Mouse (Mus musculus) C2C12 (cell line): ENCODE data around the gene Bri3. TPM values are rescaled to one million over a fixed set of nuclear protein-coding genes. Genes with fewer than 3 reads are reported as not detected.
"Not testable (repeated sequence)": the region's sequence is repeated elsewhere in the genome, so short reads cannot be mapped to it uniquely, and the experiment has no call there.

Experiments
- H3K27me3 ChIP-seq: one replicate; pipeline ENCODE4 v1.6.1; 2011; ENCODE audit not compliant: control insufficient read depth, insufficient read depth, insufficient read length
- H3K36me3 ChIP-seq: one replicate; pipeline ENCODE4 v1.6.1; 2011; ENCODE audit not compliant: control insufficient read depth, insufficient read depth
- H3K4me3 ChIP-seq: one replicate; pipeline ENCODE4 v1.5.1; 2011; ENCODE audit warnings: mild to moderate bottlenecking, control low read depth; ENCODE audit not compliant: poor library complexity, insufficient read depth, severe bottlenecking
- H3K79me2 ChIP-seq: one replicate; pipeline ENCODE4 v1.6.1; 2011; ENCODE audit not compliant: control insufficient read depth, insufficient read depth
- H3K79me3 ChIP-seq: one replicate; pipeline ENCODE4 v1.6.1; 2011; ENCODE audit warnings: low read depth, control low read depth
- H3ac ChIP-seq: one replicate; pipeline ENCODE3; 2011; ENCODE audit warnings: low read depth; ENCODE audit not compliant: control insufficient read depth, insufficient read length
- CEBPB ChIP-seq: IDR thresholded peaks from one replicate; pipeline ENCODE4 v1.6.1; 2011; ENCODE audit warnings: low read depth, mild to moderate bottlenecking, control low read depth, moderate library complexity
- CTCF ChIP-seq: IDR thresholded peaks from one replicate; pipeline ENCODE4 v1.5.1; 2011; ENCODE audit not compliant: control insufficient read depth, insufficient read depth, insufficient read length
- FOSL1 ChIP-seq: IDR thresholded peaks from one replicate; pipeline ENCODE4 v1.8.0; 2011; ENCODE audit warnings: mild to moderate bottlenecking, low read length; ENCODE audit not compliant: poor library complexity, insufficient read depth, severe bottlenecking
- MAX ChIP-seq: IDR thresholded peaks from one replicate; pipeline ENCODE4 v1.6.1; 2011; ENCODE audit warnings: mild to moderate bottlenecking, control low read depth
- MYOD1 ChIP-seq: IDR thresholded peaks from one replicate; pipeline ENCODE4 v1.6.1; 2011; ENCODE audit warnings: low read depth; ENCODE audit not compliant: control insufficient read depth, insufficient read length
- MYOG ChIP-seq: IDR thresholded peaks from one replicate; pipeline ENCODE4 v1.6.1; 2011; ENCODE audit not compliant: control insufficient read depth, insufficient read length; ENCODE audit errors: extremely low read depth
- USF1 ChIP-seq: IDR thresholded peaks from one replicate; pipeline ENCODE4 v1.6.1; 2011; ENCODE audit warnings: low read depth, mild to moderate bottlenecking, control low read depth, moderate library complexity
- polyA plus RNA-seq: library from polyadenylated mRNA; unstranded; fragments of >200 nt; fragmentation: generic; extraction: Trizol; gene quantifications from one replicate; pipeline ENCODE4 v1.2.1, GENCODE M21; 2012; ENCODE audit warnings: missing spikeins

Gene Bri3
- polyA plus RNA-seq, 1 experiment: 121 TPM

GRCm38 (mm10) chr5:144364680-144365357 is 120.6 kb downstream of the Bri3 start:
- no peak for TF ChIP-seq MYOD1
- no peak for TF ChIP-seq FOSL1
- no peak for TF ChIP-seq MAX
- TF ChIP-seq USF1: no peak
- no peak for TF ChIP-seq MYOG
- no peaks in the 10 kb centered on the region for H3K79me3 ChIP-seq
- no peak overlapping the region for H3K4me3 ChIP-seq
- no peak overlapping the region for H3ac ChIP-seq
- H3K79me2 ChIP-seq: no peaks in the 10 kb centered on the region
- no peaks in the 10 kb centered on the region for H3K27me3 ChIP-seq
- H3K36me3 ChIP-seq: no peaks in the 10 kb centered on the region

GRCm38 (mm10) chr5:144366551-144366950 is 122.3 kb downstream of the Bri3 start:
- H3K27me3 ChIP-seq, H3K36me3 ChIP-seq, H3K4me3 ChIP-seq, H3K79me2 ChIP-seq, H3ac ChIP-seq, H3K79me3 ChIP-seq: not testable (repeated sequence)

- Histone ChIP-seq H3K27me3 (no peaks in the 10 kb centered on the region), H3K79me3 (no peaks in the 10 kb centered on the region), H3K36me3 (no peaks in the 10 kb centered on the region), H3ac (no peak overlapping the region), H3K4me3 (no peak overlapping the region), H3K79me2 (no peaks in the 10 kb centered on the region)
- TF ChIP-seq USF1 (no peak), MYOD1 (no peak), CTCF (no peak), MAX (no peak), CEBPB (no peak), MYOG (no peak), FOSL1 (no peak)
Observed at GRCm38 (mm10) chr5:144368661-144369205, 124.5 kb downstream of the Bri3 start.

- H3ac ChIP-seq: peak overlapping the region; percentile 8
- TF ChIP-seq MYOD1 (peak; percentile 99), CTCF (no peak)
- no peak overlapping the region for H3K4me3 ChIP-seq
- no peaks in the 10 kb centered on the region for H3K79me2 ChIP-seq
- H3K36me3 ChIP-seq: no peaks in the 10 kb centered on the region
- no peaks in the 10 kb centered on the region for H3K79me3 ChIP-seq
- no peaks in the 10 kb centered on the region for H3K27me3 ChIP-seq
Observed at GRCm38 (mm10) chr5:144370986-144371385, 126.7 kb downstream of the Bri3 start.

- no peak overlapping the region for H3ac ChIP-seq
- no peaks in the 10 kb centered on the region for H3K79me3 ChIP-seq
- H3K36me3 ChIP-seq: no peaks in the 10 kb centered on the region
- H3K79me2 ChIP-seq: no peaks in the 10 kb centered on the region
- no peak overlapping the region for H3K4me3 ChIP-seq
- no peak for TF ChIP-seq CTCF
- TF ChIP-seq MYOD1: peak; percentile 84
- peak; percentile 46 for TF ChIP-seq FOSL1
- TF ChIP-seq USF1: peak; percentile 44
- H3K27me3 ChIP-seq: no peaks in the 10 kb centered on the region
Observed at GRCm38 (mm10) chr5:144372177-144372576, 127.9 kb downstream of the Bri3 start.

- H3K79me3 ChIP-seq: no peaks in the 10 kb centered on the region
- H3K36me3 ChIP-seq: no peaks in the 10 kb centered on the region
- H3K79me2 ChIP-seq: no peaks in the 10 kb centered on the region
- TF ChIP-seq MYOG: no peak
- no peak for TF ChIP-seq MYOD1
- TF ChIP-seq FOSL1: no peak
- TF ChIP-seq CEBPB: no peak
- no peak for TF ChIP-seq USF1
- no peak for TF ChIP-seq CTCF
- TF ChIP-seq MAX: no peak
- no peaks in the 10 kb centered on the region for H3K27me3 ChIP-seq
- H3ac ChIP-seq: no peak overlapping the region
- no peak overlapping the region for H3K4me3 ChIP-seq
Observed at GRCm38 (mm10) chr5:144372885-144373284, 128.6 kb downstream of the Bri3 start.
